Mouse (Mus musculus): ENCODE measurements around the gene Fgf13.

DNA sequence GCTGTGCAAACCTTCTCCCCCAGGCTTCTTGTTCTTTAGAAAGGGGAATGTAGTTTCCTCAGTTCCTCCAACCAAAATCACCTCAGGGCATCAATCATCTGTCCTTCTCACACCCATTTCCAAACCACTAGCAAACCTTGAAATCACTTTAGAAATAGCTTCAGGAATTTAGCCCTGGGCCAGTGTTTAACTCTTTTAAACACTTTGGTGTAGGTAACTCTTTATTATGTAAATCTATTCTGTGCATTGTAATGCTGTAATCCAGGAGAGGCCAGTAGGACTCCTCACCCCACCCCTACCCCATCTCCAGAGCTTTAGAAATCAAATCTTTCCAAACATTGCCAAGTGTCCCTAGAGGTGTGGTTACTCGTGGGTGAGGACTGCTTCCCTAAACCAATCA lies 74.5 kb downstream of the Fgf13 start:
- TF ChIP-seq CTCF (IDR thresholded peaks at IDR 0.05; ENCODE audit: borderline replicate concordance, insufficient read depth, low read length) (no peak), POLR2A (IDR thresholded peaks at IDR 0.05; ENCODE audit: low read depth, low read length) (no peak)
